Mouse (Mus musculus) CH12.LX (cell line): ENCODE measurements at regions not wholly inside any gene's neighbourhood (a gene's known extent, or its start where the extent isn't known, plus 50 kb on each side); places are given as distances from the start of the nearest gene placed in this dataset.

ENCODE experiments used
- CHD1 ChIP-seq: IDR thresholded peaks from 2 replicates; pipeline ENCODE4 v1.6.1; 2012; ENCODE audit warnings: low read depth, low read length, improper control_type of control experiment, inconsistent platforms
- CTCF ChIP-seq, 2 experiments: IDR thresholded peaks in 1 of 2; conservative IDR thresholded peaks in 1 of 2; 2 replicates each; pipeline ENCODE4 v1.5.1; 2011 to 2012; ENCODE audit warnings: low read depth in 2 of 2, low read length in 2 of 2, improper control_type of control experiment in 1 of 2, inconsistent platforms in 1 of 2, mild to moderate bottlenecking in 1 of 2, moderate library complexity in 1 of 2
- EP300 ChIP-seq: IDR thresholded peaks from 2 replicates; pipeline ENCODE4 v1.6.1; 2011; ENCODE audit warnings: low read length, improper control_type of control experiment
- ETS1 ChIP-seq: conservative IDR thresholded peaks from 2 replicates; pipeline ENCODE4 v1.6.1; 2012; ENCODE audit warnings: low read depth, mild to moderate bottlenecking, inconsistent platforms, low read length, improper control_type of control experiment, moderate library complexity
- HCFC1 ChIP-seq: IDR thresholded peaks from 2 replicates; pipeline ENCODE4 v1.6.1; 2012; ENCODE audit warnings: low read depth, mild to moderate bottlenecking, inconsistent platforms, low read length, improper control_type of control experiment
- MAX ChIP-seq: IDR thresholded peaks from 2 replicates; pipeline ENCODE4 v1.6.1; 2011; ENCODE audit warnings: low read length, improper control_type of control experiment
- POLR2A ChIP-seq: IDR thresholded peaks from 2 replicates; pipeline ENCODE4 v1.6.1; 2011; ENCODE audit warnings: low read depth, mild to moderate bottlenecking, improper control_type of control experiment, low read length
- SIN3A ChIP-seq: IDR thresholded peaks from 2 replicates; pipeline ENCODE4 v1.6.1; 2012; ENCODE audit warnings: low read length, improper control_type of control experiment, inconsistent platforms
- TBP ChIP-seq: conservative IDR thresholded peaks from 2 replicates; pipeline ENCODE4 v1.6.1; 2011; ENCODE audit warnings: low read depth, low read length, improper control_type of control experiment
- ZMIZ1 ChIP-seq: IDR thresholded peaks from 2 replicates; pipeline ENCODE4 v1.6.1; 2012; ENCODE audit warnings: low read depth, mild to moderate bottlenecking, inconsistent platforms, low read length, improper control_type of control experiment
- ZNF384 ChIP-seq: IDR thresholded peaks from 2 replicates; pipeline ENCODE4 v1.6.1; 2012; ENCODE audit warnings: low read depth, low read length, improper control_type of control experiment, inconsistent platforms

DNA sequence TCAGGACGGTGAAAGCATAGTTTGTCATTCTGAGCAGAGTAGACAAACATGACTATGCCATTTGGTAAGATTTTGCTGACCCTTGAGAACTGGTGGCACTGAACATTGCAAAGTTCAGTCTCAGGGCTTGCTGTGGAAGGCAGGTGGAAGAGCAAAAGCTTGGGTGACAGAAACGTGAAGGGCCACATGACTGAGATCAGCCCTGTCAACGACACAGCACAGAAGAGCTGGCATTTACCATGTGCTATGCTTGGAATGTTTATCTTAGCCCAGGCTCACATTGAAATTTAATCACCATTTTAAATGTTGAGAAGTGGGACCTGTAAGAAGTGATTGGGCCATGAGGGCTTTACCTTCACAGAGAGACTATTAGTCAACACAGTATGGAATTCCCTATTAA is 81.7 kb upstream of the 2610301B20Rik start:
- no peak for TF ChIP-seq CTCF (conservative IDR thresholded peaks at IDR 0.05 in 1 of 2, IDR thresholded peaks at IDR 0.05 in 1 of 2; ENCODE audit: low read depth in 2 of 2, low read length in 2 of 2)
- TF ChIP-seq TBP, result no peak
- no peak for TF ChIP-seq POLR2A
- no peak for TF ChIP-seq CHD1
- no peak for TF ChIP-seq ZMIZ1
- TF ChIP-seq SIN3A, result no peak
- TF ChIP-seq EP300, result no peak
- TF ChIP-seq MAX, result no peak
- no peak for TF ChIP-seq HCFC1
- TF ChIP-seq ETS1, result no peak
- TF ChIP-seq ZNF384, result no peak
